Mouse (Mus musculus): ENCODE measurements around the gene Olfr1089.

The Olfr1089 gene

DNA sequence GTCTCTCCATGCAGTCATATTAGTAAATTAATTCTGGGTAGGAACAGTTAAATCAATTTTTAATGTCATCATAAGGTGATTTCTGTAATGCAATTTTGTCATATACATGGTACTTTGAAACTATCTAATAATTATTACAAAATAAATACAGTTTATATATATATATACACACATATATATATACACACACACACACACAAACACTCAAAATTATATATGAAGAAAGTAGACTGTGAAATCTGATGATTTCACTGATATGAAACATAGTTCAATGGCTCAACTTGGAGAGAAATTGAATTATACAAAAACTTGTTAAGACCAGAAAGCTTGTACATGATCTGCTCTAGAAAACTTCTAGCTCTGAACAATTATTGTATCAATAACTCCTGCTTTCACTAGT is at the start of gene Olfr1089:
TSS of gene Olfr1089 (minus strand) at position 101 of the 400 bp plus-strand sequence.
- no peak for DNase-seq

GRCm38 (mm10) chr2:86782179-86782578 is 48.7 kb upstream of the Olfr1089 start, which contains the start of gene Olfr1093:
Gene Olfr1093, plus strand, starts transcription at chr2:86782479.
- DNase-seq = no peak

- no peak for DNase-seq
Measured at GRCm38 (mm10) chr2:86761050-86761449, 27.5 kb upstream of the Olfr1089 start.

DNA sequence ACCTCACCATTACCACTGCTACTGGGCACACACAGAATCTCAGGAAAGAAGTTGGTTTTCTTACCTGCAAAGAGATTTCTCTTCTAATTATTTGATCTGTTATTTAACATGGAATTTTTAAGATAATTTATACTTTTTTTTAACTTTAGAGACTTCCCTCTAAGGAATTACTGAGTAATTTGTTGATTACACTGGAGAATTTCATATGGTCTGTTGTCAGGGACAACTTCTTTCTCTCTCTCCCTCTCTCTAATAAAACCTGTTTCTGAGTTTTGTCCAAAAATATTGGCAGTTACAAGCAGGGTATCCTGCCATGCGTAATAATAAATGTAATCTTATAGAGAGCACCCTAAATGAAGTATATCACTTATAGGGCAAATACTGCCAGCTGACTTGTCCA is 25.4 kb upstream of the Olfr1089 start, which contains the start of gene Olfr1090:
TSS of gene Olfr1090 (minus strand) at position 101 of the 400 bp plus-strand sequence.
- DNase-seq = no peak

DNA sequence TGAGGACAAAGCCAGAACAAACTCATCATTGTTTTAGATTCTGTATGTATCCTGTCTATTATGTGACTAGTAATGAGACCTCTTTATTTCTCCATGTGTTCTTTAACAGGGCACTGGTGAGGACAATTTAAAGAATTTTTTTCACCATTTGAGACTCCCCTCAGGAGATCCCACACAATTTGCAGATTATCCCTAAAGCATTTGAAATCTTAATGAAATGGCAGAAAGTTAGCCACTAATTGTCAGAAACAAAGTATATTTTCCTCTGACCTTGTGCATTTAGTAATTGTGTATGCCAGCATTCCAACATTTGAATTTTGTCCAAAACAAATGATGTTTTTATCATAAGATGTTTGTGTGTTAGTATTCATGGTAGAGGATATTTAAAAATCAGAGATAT is 35.2 kb downstream of the Olfr1089 start, which contains the start of gene Olfr1087:
TSS of gene Olfr1087 (minus strand) at position 101 of the 400 bp plus-strand sequence.
- no peak for DNase-seq
